Mouse (Mus musculus) forebrain, embryonic 11.5 days (tissue): ENCODE data around the gene Gm49405. TPM values are rescaled to one million over a fixed set of nuclear protein-coding genes. Genes with fewer than 3 reads are reported as not detected.
"Not testable (repeated sequence)": the region's sequence is repeated elsewhere in the genome, so short reads cannot be mapped to it uniquely, and the experiment has no call there.

ENCODE experiments used
- ATAC-seq: fragments of 200-750 bp; cut with Nextera tagmentation; replicated peaks from 2 replicates; pipeline ENCODE4 v1.8.0; 2017; ENCODE audit warnings: moderate TSS enrichment; ENCODE audit not compliant: low FRiP score
- DNase-seq: peaks from one replicate; pipeline ENCODE4 v3.0.0-alpha.2; 2017; ENCODE audit warnings: low spot score
- H3K27ac ChIP-seq: fragments of 300-500 bp; sonication (generic); 2 replicates; pipeline ENCODE4 v1.5.1; 2014; ENCODE audit warnings: low read depth, low read length
- H3K27me3 ChIP-seq: fragments of 300-500 bp; sonication (generic); 2 replicates; pipeline ENCODE4 v1.6.1; 2014; ENCODE audit warnings: mild to moderate bottlenecking, low read length, mixed read lengths; ENCODE audit not compliant: control insufficient read depth, insufficient read depth
- H3K36me3 ChIP-seq: fragments of 300-500 bp; sonication (generic); 2 replicates; pipeline ENCODE4 v1.6.1; 2014; ENCODE audit warnings: mild to moderate bottlenecking, low read length, moderate library complexity, mixed read lengths; ENCODE audit not compliant: control insufficient read depth, insufficient read depth
- H3K4me1 ChIP-seq: fragments of 300-500 bp; sonication (generic); replicated peaks from 2 replicates; pipeline ENCODE4 v1.6.1; 2014; ENCODE audit warnings: low read length, mixed read lengths; ENCODE audit not compliant: control insufficient read depth, insufficient read depth
- H3K4me2 ChIP-seq: fragments of 300-500 bp; sonication (generic); 2 replicates; pipeline ENCODE4 v1.6.1; 2014; ENCODE audit warnings: low read depth, mild to moderate bottlenecking, low read length, moderate library complexity, mixed read lengths; ENCODE audit not compliant: severe bottlenecking
- H3K4me3 ChIP-seq: fragments of 300-500 bp; sonication (generic); 2 replicates; pipeline ENCODE4 v1.5.1; 2014; ENCODE audit warnings: low read depth, low read length
- H3K9ac ChIP-seq: fragments of 300-500 bp; sonication (generic); 2 replicates; pipeline ENCODE4 v1.6.1; 2014; ENCODE audit warnings: low read length
- H3K9me3 ChIP-seq: fragments of 300-500 bp; sonication (generic); 2 replicates; pipeline ENCODE4 v1.6.1; 2016; ENCODE audit warnings: low read length, mixed read lengths; ENCODE audit not compliant: control insufficient read depth
- WGBS: fragments of 180-500 bp; shearing (Covaris S2); extraction: QIAGEN DNeasy Blood & Tissue Kit; methylation state at CpG from one replicate; pipeline ENCODE4 v1.1.7; 2014; 5-methylcytosine and 5-hydroxymethylcytosine counted together
- polyA plus RNA-seq: library from polyadenylated mRNA; unstranded; fragments of >200 nt; fragmentation: Nextera tagmentation; extraction: Ambion mirVana; gene quantifications from 2 replicates; pipeline ENCODE4 v1.2.1, GENCODE M21; 2014

The Gm49405 gene
- polyA plus RNA-seq, 1 experiment from 2014 or later, result 3.0 TPM

DNA sequence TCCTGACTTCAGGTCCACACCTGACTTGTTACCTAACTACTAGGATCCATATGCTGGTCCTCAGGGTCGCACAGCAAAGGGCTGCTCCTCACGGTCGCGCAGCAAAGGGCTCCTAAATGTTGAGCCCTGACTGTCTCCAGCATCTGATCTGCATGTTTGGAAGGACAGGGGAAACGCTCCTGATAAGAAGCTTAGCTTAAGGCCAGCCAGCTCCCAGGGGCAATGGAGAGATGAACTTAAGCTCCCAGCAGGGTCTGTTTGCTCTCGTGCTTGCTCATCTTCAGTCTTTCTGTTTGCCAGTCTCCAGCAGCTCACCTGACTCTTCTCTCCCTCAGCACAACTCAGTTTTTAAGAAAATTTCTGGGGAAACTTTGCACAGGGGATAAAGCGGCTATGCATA, 32.2 kb downstream of the Gm49405 start:
- Histone ChIP-seq H3K9ac (no peak overlapping the region), H3K9me3 (no peaks in the 10 kb centered on the region), H3K27me3 (no peaks in the 10 kb centered on the region), H3K4me2 (no peak overlapping the region), H3K36me3 (no peaks in the 10 kb centered on the region; the same call in 1 of the 2 replicates), H3K4me3 (no peak overlapping the region), H3K27ac (no peak overlapping the region), H3K4me1 (peaks cover 3% of the 10 kb centered on the region)
- 53% methylated on average over 7 of the region's 7 CpGs for WGBS
- no peak for ATAC-seq
- no peak for DNase-seq

DNA sequence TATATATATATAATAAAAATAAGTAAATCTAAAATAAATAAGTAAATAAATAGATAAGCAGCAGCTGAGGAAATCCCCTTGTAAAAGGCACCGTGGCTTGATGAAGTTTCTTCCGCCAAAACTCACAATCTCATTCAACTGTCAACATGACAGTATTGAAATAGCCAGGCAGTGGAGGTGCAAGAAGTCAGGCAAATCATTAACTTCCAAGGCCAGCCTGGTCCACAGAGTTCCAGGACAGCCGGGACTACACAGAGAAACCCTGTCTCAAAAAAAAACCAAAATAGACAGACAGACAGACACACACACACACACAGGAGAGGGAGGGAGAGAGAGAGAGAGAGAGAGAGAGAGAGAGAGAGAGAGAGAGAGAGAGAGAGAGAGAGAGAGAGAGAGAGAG, 32.9 kb downstream of the Gm49405 start:
- H3K27me3 ChIP-seq, result no peaks in the 10 kb centered on the region
- no peak overlapping the region for H3K4me2 ChIP-seq
- no peak overlapping the region for H3K9ac ChIP-seq
- no peak overlapping the region for H3K27ac ChIP-seq
- ATAC-seq (no peak), DNase-seq (no peak)
- H3K36me3 ChIP-seq, result no peaks in the 10 kb centered on the region; the same call in 1 of the 2 replicates
- 87% methylated on average over 3 of the region's 3 CpGs for WGBS
- H3K4me1 ChIP-seq, result peaks cover 5% of the 10 kb centered on the region
- H3K4me3 ChIP-seq, result no peak overlapping the region
- H3K9me3 ChIP-seq, result no peaks in the 10 kb centered on the region

- WGBS, result 68% methylated on average over 5 of the region's 5 CpGs
- Histone ChIP-seq H3K27ac (no peak overlapping the region), H3K4me3 (no peak overlapping the region), H3K4me1 (peaks cover 5% of the 10 kb centered on the region), H3K9ac (no peak overlapping the region), H3K9me3 (no peaks in the 10 kb centered on the region), H3K4me2 (no peak overlapping the region), H3K27me3 (no peaks in the 10 kb centered on the region), H3K36me3 (no peaks in the 10 kb centered on the region; the same call in 1 of the 2 replicates)
- no peak for ATAC-seq
- DNase-seq, result no peak
Observed at GRCm38 (mm10) chr19:4033742-4034141, 33.3 kb downstream of the Gm49405 start.

- Histone ChIP-seq H3K4me1 (peaks cover 5% of the 10 kb centered on the region), H3K36me3 (no peaks in the 10 kb centered on the region; the same call in 1 of the 2 replicates), H3K4me2 (no peak overlapping the region), H3K4me3 (no peak overlapping the region), H3K27ac (no peak overlapping the region), H3K9me3 (no peaks in the 10 kb centered on the region), H3K9ac (no peak overlapping the region), H3K27me3 (no peaks in the 10 kb centered on the region)
- no peak for ATAC-seq
- 86% methylated on average over 12 of the region's 12 CpGs for WGBS
- DNase-seq, result no peak
Observed at GRCm38 (mm10) chr19:4036327-4037045, 36.1 kb downstream of the Gm49405 start.

DNA sequence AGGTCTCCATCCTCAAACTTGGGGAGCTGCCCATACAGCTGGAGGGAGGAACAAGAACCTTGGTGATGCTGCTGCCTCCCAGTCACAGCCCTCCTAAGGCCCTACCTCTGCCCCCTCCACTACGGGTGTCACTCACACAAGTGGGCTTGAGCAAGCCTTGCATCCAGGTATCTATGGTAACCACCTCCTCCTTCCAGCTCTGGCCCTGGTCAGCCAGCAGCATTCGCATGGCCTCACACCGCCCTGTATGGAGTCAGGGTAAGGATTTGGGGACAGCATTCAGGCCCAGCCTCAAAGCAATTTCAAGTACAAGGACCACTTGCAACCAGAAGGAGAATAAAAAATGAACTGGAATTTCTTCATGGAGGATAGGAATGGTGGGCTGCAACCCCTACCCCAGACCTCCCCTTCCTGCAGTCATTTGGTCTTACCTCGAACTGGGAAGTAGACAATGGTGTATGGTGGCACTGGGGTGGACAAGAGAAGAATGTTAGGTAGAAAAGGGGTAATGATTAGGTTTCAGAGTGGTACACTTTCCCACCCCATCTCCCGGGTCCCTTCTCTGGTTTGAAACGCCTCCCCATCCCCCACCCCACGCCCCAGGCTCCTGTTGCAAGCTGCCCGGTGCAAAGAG, 36.8 kb downstream of the Gm49405 start:
- Histone ChIP-seq H3K9ac (peak overlapping the region; percentile 81), H3K4me3 (peak overlapping the region; percentile 59), H3K4me2 (peak overlapping the region; percentile 72)
- H3K4me1 ChIP-seq, H3K36me3 ChIP-seq, H3K9me3 ChIP-seq, DNase-seq, H3K27ac ChIP-seq, H3K27me3 ChIP-seq: not testable (repeated sequence)
- ATAC-seq, result peak; percentile 42; the same call in 1 of the 2 replicates
- 28% methylated on average over 7 of the region's 8 CpGs for WGBS

- ATAC-seq, result peak; percentile 85
- WGBS, result under 1% methylated on average over 26 of the region's 26 CpGs
- H3K27me3 ChIP-seq, result no peaks in the 10 kb centered on the region
Observed at GRCm38 (mm10) chr19:4037788-4038232, 37.4 kb downstream of the Gm49405 start, which contains the start of gene Gstp1. TSS of gene Gstp1 (minus strand) at chr19:4037985.

GRCm38 (mm10) chr19:4040941-4041340, 40.5 kb downstream of the Gm49405 start:
- not testable (repeated sequence) for H3K4me3 ChIP-seq, H3K36me3 ChIP-seq, H3K27me3 ChIP-seq, H3K9me3 ChIP-seq, H3K27ac ChIP-seq, H3K9ac ChIP-seq, ATAC-seq, H3K4me2 ChIP-seq, DNase-seq, H3K4me1 ChIP-seq
- WGBS, result 86% methylated on average over 5 of the region's 5 CpGs

More at GRCm38 (mm10) chr19:4037788-4038232, 37.4 kb downstream of the Gm49405 start, which contains the start of gene Gstp1:
- H3K36me3 ChIP-seq, result no peaks in the 10 kb centered on the region; the same call in 1 of the 2 replicates
- H3K4me2 ChIP-seq, result peak within 1 kb of the TSS; percentile 72
- peak; percentile 88 for DNase-seq
- no peaks in the 10 kb centered on the region for H3K9me3 ChIP-seq
- peaks cover 5% of the 10 kb centered on the region for H3K4me1 ChIP-seq
- no peak within 1 kb of the TSS for H3K27ac ChIP-seq
- H3K4me3 ChIP-seq, result peak within 1 kb of the TSS; percentile 59
- peak within 1 kb of the TSS; percentile 81 for H3K9ac ChIP-seq

DNA sequence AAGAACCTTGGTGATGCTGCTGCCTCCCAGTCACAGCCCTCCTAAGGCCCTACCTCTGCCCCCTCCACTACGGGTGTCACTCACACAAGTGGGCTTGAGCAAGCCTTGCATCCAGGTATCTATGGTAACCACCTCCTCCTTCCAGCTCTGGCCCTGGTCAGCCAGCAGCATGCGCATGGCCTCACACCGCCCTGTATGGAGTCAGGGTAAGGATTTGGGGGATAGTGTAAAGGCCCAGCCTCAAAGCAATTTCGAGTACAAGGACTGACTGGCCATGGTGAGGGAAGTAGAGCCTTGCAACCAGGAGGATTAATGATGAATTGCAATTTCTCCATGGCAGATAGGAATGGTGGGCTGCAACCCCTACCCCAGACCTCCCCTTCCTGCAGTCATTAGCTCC, 41.1 kb downstream of the Gm49405 start:
- H3K9me3 ChIP-seq, H3K4me1 ChIP-seq, DNase-seq, H3K27me3 ChIP-seq, H3K9ac ChIP-seq, H3K4me3 ChIP-seq, ATAC-seq, H3K27ac ChIP-seq, H3K4me2 ChIP-seq, H3K36me3 ChIP-seq: not testable (repeated sequence)
- WGBS, result 88% methylated on average over 3 of the region's 4 CpGs
